ENCODE assay signal across 8 mouse cellular contexts in the genomic region with DNA sequence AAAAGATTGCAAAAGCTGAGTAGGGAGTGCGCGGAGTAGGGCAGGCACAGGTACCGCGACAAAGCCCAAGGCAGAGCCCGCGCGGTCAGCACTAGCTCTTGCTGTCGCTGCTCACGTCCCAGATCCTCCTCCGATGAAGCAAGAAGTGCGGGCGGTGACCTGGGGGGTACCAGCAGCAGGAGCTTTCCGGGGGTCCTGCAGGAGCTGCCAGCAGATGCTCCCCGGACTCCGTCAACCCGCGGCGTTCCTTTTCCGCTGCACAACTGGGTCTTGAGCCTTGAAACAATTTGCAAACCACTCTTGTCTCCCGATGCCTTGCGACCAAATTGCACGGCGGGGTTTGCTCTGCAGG. TPM values are rescaled to one million over a fixed set of nuclear protein-coding genes. Genes with fewer than 3 reads are reported as not detected.
DNase-seq lines count a peak whose midpoint lies in the region; ATAC-seq and TF ChIP-seq lines count a peak whose summit lies in the region.

No protein-coding gene starts in this region.

- peaks cover 3% of the 10 kb centered on the region; the same call in 1 of the 2 replicates for H3K4me1 ChIP-seq in bone marrow macrophage, adult 2 months (ENCODE audit: control insufficient read depth, insufficient read depth, low read length)
- peaks cover 28% of the 10 kb centered on the region for H3K4me1 ChIP-seq in heart, embryonic 10.5 days
- H3K4me1 ChIP-seq in midbrain, embryonic 11.5 days (ENCODE audit: control insufficient read depth, insufficient read depth, low read length): peaks cover 18% of the 10 kb centered on the region
- peaks cover 12% of the 10 kb centered on the region; the same call in 1 of the 2 replicates for H3K4me1 ChIP-seq in stomach, embryonic 14.5 days (ENCODE audit: control insufficient read depth, insufficient read depth, low read length)

- WGBS in heart, embryonic 10.5 days: under 1% methylated on average over 23 of the region's 23 CpGs
- WGBS in midbrain, embryonic 11.5 days: under 1% methylated on average over 23 of the region's 23 CpGs
- WGBS in stomach, embryonic 14.5 days: under 1% methylated on average over 23 of the region's 23 CpGs

- H3K27ac ChIP-seq in bone marrow macrophage, adult 2 months (ENCODE audit: insufficient read depth, low read depth, low read length): no peak overlapping the region
- H3K27ac ChIP-seq in heart, embryonic 10.5 days: peak overlapping the region; percentile 95
- peak overlapping the region; percentile 89 for H3K27ac ChIP-seq in midbrain, embryonic 11.5 days (ENCODE audit: low read depth, low read length)
- peak overlapping the region; percentile 93 for H3K27ac ChIP-seq in stomach, embryonic 14.5 days (ENCODE audit: low read length)

- no peak for TF ChIP-seq POLR2A in bone marrow macrophage, adult 2 months (IDR thresholded peaks at IDR 0.05; ENCODE audit: borderline replicate concordance, low read depth, low read length)

- H3K36me3 ChIP-seq in heart, embryonic 10.5 days: no peaks in the 10 kb centered on the region
- H3K36me3 ChIP-seq in midbrain, embryonic 11.5 days (ENCODE audit: control insufficient read depth, insufficient read depth, low read length): no peaks in the 10 kb centered on the region
- no peaks in the 10 kb centered on the region for H3K36me3 ChIP-seq in stomach, embryonic 14.5 days (ENCODE audit: control insufficient read depth, insufficient read depth, low read length)

- DNase-seq in left cerebral cortex, adult 18-20 months (ENCODE audit: low spot score in 2 of 2): peak; percentile 31 to 58
- no peak for DNase-seq in left cerebral cortex, postnatal 4 days
- DNase-seq in heart, embryonic 10.5 days (ENCODE audit: low spot score): peak; percentile 78
- DNase-seq in kidney, postnatal 10 days: peak; percentile 71
- peak; percentile 96 for DNase-seq in midbrain, embryonic 11.5 days (ENCODE audit: low spot score, missing footprints)

- H3K27me3 ChIP-seq in heart, embryonic 10.5 days (ENCODE audit: insufficient read depth, poor library complexity, severe bottlenecking): no peaks in the 10 kb centered on the region
- H3K27me3 ChIP-seq in midbrain, embryonic 11.5 days (ENCODE audit: control insufficient read depth, insufficient read depth, low read length): no peaks in the 10 kb centered on the region
- H3K27me3 ChIP-seq in stomach, embryonic 14.5 days (ENCODE audit: control insufficient read depth, insufficient read depth, low read length): no peaks in the 10 kb centered on the region

- H3K4me2 ChIP-seq in midbrain, embryonic 11.5 days: peak overlapping the region; percentile 67
- H3K4me2 ChIP-seq in stomach, embryonic 14.5 days (replicated peaks; ENCODE audit: low read depth, low read length): peak overlapping the region; percentile 79

- peak; percentile 28 for ATAC-seq in midbrain, embryonic 11.5 days (ENCODE audit: low FRiP score)
- no peak for ATAC-seq in stomach, embryonic 14.5 days (ENCODE audit: insufficient number of reproducible peaks, insufficient read depth, low FRiP score, low read depth)
- ATAC-seq in inflammation-experienced regulatory T-cells, adult 6 months: no peak

- intact Hi-C loops in left cerebral cortex, postnatal 4 days (cut with DNase I): loop anchor here (5.0 to 10.0 kb wide), 3 partner anchors 569 to 716 kb away; no protein-coding TSS in a partner anchor

- H3K9me3 ChIP-seq in heart, embryonic 10.5 days: no peaks in the 10 kb centered on the region
- H3K9me3 ChIP-seq in midbrain, embryonic 11.5 days (ENCODE audit: control insufficient read depth, low read length): no peaks in the 10 kb centered on the region
- H3K9me3 ChIP-seq in stomach, embryonic 14.5 days (ENCODE audit: control insufficient read depth, low read depth, low read length): no peaks in the 10 kb centered on the region

- peak overlapping the region; percentile 56 for H3K4me3 ChIP-seq in bone marrow macrophage, adult 2 months (ENCODE audit: insufficient read depth, low read length)
- peak overlapping the region; percentile 90 for H3K4me3 ChIP-seq in heart, embryonic 10.5 days
- H3K4me3 ChIP-seq in midbrain, embryonic 11.5 days (ENCODE audit: low read depth, low read length): peak overlapping the region; percentile 58
- H3K4me3 ChIP-seq in stomach, embryonic 14.5 days (ENCODE audit: low read depth, low read length): peak overlapping the region; percentile 80

- no peak for TF ChIP-seq CTCF in bone marrow macrophage, adult 2 months (IDR thresholded peaks at IDR 0.05; ENCODE audit: low read depth, low read length)

- peak overlapping the region; percentile 92 for H3K9ac ChIP-seq in midbrain, embryonic 11.5 days (ENCODE audit: low read length)
- peak overlapping the region; percentile 83 for H3K9ac ChIP-seq in stomach, embryonic 14.5 days (replicated peaks; ENCODE audit: low read depth, low read length)

RNA-seq across cellular contexts. Expression of gene Trib2, which starts 0.5 kb away (rescaled TPM):
- 10 to 100 TPM; 50.1 to 52.9 TPM for total RNA-seq in left cerebral cortex, adult 18-20 months (2021)
- 10 to 100 TPM; 74.7 to 82.2 TPM for total RNA-seq in left cerebral cortex, postnatal 4 days (2021)
- polyA plus RNA-seq in bone marrow macrophage, adult 2 months (2012; ENCODE audit: insufficient read depth, insufficient read length, missing spikeins): 0.54 TPM in 1 of 2 replicates, not detected in the other
- 30.8 and 61.0 TPM in 2 replicates for polyA plus RNA-seq in heart, embryonic 10.5 days (2016; fragmentation: Nextera tagmentation; extraction: Ambion mirVana)
- 63.7 and 70.8 TPM in 2 replicates for polyA plus RNA-seq in midbrain, embryonic 11.5 days (2014; fragmentation: Nextera tagmentation; extraction: Ambion mirVana)
- 22.5 and 25.7 TPM in 2 replicates for polyA plus RNA-seq in stomach, embryonic 14.5 days (2014; fragmentation: Nextera tagmentation; extraction: Ambion mirVana)
- polyA plus RNA-seq in inflammation-experienced regulatory T-cells, adult 6 months (2017; shearing (Covaris generic)): 10 to 100 TPM; 38.7 to 86.8 (median 66.6) TPM

Comparison
In these comparisons a context has a peak if more than half of its experiments do, and no peak if none do; other contexts are left out.
1. RNA of gene Trib2, which starts 0.5 kb away (polyA plus RNA-seq): 38.7 to 86.8 TPM in inflammation-experienced regulatory T-cells, adult 6 months, 63.7 to 70.8 TPM in midbrain, embryonic 11.5 days, 30.8 to 61.0 TPM in heart, embryonic 10.5 days and 22.5 to 25.7 TPM in stomach, embryonic 14.5 days; 0.54 TPM in bone marrow macrophage, adult 2 months; every median in the first group is over 10 times any median in the second.
2. Peak in every context shown above with its lines, with median percentiles within 50 percentile points of each other: H3K4me3 ChIP-seq.